Mouse (Mus musculus) stomach, embryonic 15.5 days (tissue): Measurements from ENCODE around the gene Kiss1. TPM values are rescaled to one million over a fixed set of nuclear protein-coding genes. Genes with fewer than 3 reads are reported as not detected.

Experiments used
- ATAC-seq: fragments of 200-750 bp; cut with Nextera tagmentation; 2 replicates; pipeline ENCODE4 v1.8.0; 2017; ENCODE audit warnings: low read depth, moderate number of reproducible peaks, moderate TSS enrichment; ENCODE audit not compliant: insufficient read depth, low FRiP score
- H3K27ac ChIP-seq: fragments of 300-500 bp; sonication (generic); 2 replicates; pipeline ENCODE4 v1.5.1; 2015; ENCODE audit warnings: mild to moderate bottlenecking, inconsistent platforms
- H3K27me3 ChIP-seq: fragments of 300-500 bp; sonication (generic); replicated peaks from 2 replicates; pipeline ENCODE4 v1.6.1; 2015; ENCODE audit warnings: inconsistent platforms
- H3K36me3 ChIP-seq: fragments of 300-500 bp; sonication (generic); 2 replicates; pipeline ENCODE4 v1.6.1; 2015; ENCODE audit warnings: inconsistent platforms
- H3K4me1 ChIP-seq: fragments of 300-500 bp; sonication (generic); 2 replicates; pipeline ENCODE4 v1.6.1; 2015; ENCODE audit warnings: inconsistent platforms
- H3K4me2 ChIP-seq: fragments of 300-500 bp; sonication (generic); 2 replicates; pipeline ENCODE4 v1.6.1; 2015; ENCODE audit warnings: mild to moderate bottlenecking, inconsistent platforms
- H3K4me3 ChIP-seq: fragments of 300-500 bp; sonication (generic); replicated peaks from 2 replicates; pipeline ENCODE4 v1.5.1; 2015; ENCODE audit warnings: inconsistent platforms
- H3K9ac ChIP-seq: fragments of 300-500 bp; sonication (generic); 2 replicates; pipeline ENCODE4 v1.6.1; 2015; ENCODE audit warnings: inconsistent platforms
- H3K9me3 ChIP-seq: fragments of 300-500 bp; sonication (generic); 2 replicates; pipeline ENCODE4 v1.6.1; 2016; ENCODE audit warnings: inconsistent platforms
- WGBS: fragments of 180-500 bp; shearing (Covaris S2); methylation state at CpG from one replicate; pipeline ENCODE4 v1.1.7; 2015; 5-methylcytosine and 5-hydroxymethylcytosine counted together
- polyA plus RNA-seq: library from polyadenylated mRNA; unstranded; fragments of >200 nt; fragmentation: Nextera tagmentation; extraction: Ambion mirVana; gene quantifications from 2 replicates; pipeline ENCODE4 v1.2.1, GENCODE M21; 2015

The Kiss1 gene
- polyA plus RNA-seq, 1 experiment from 2014 or later, result not detected

- Histone ChIP-seq H3K27me3 (peaks cover 14% of the 10 kb centered on the region), H3K27ac (no peak overlapping the region), H3K4me1 (peaks cover 15% of the 10 kb centered on the region), H3K4me3 (peak overlapping the region; percentile 65), H3K9me3 (no peaks in the 10 kb centered on the region), H3K9ac (peak overlapping the region; percentile 65; the same call in 1 of the 2 replicates), H3K4me2 (peak overlapping the region; percentile 99), H3K36me3 (no peaks in the 10 kb centered on the region)
- no peak; the same call in 1 of the 2 replicates for ATAC-seq
- 5% methylated on average over 27 of the region's 27 CpGs for WGBS
These were observed 42.5 kb downstream of the Kiss1 start for GRCm38 (mm10) chr1:133364022-133364630.

DNA sequence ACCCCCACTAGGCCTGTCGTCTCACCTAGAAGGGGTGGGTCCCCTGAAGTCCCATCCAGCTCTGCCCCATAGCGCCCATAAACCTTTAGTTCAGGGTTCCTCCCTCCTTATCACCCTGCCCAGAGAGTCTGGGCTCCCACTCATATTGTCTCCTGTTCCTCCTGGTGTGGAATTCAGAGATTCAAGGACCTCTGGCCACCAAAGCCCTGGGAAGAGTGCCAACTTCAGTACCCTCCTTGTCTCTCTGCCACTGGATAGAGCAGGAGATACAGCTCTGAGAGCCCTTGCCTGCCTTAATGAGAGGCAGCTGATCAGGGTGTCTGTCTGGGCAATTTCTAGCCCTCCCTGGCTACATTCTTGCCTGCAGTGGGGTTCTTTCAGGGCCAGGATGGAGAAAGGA, 43.2 kb downstream of the Kiss1 start:
- Histone ChIP-seq H3K27me3 (peaks cover 14% of the 10 kb centered on the region), H3K36me3 (no peaks in the 10 kb centered on the region), H3K9ac (no peak overlapping the region), H3K4me1 (peaks cover 15% of the 10 kb centered on the region), H3K27ac (no peak overlapping the region), H3K9me3 (no peaks in the 10 kb centered on the region), H3K4me3 (no peak overlapping the region), H3K4me2 (no peak overlapping the region)
- ATAC-seq, result no peak
- WGBS, result 65% methylated on average over 2 of the region's 2 CpGs

DNA sequence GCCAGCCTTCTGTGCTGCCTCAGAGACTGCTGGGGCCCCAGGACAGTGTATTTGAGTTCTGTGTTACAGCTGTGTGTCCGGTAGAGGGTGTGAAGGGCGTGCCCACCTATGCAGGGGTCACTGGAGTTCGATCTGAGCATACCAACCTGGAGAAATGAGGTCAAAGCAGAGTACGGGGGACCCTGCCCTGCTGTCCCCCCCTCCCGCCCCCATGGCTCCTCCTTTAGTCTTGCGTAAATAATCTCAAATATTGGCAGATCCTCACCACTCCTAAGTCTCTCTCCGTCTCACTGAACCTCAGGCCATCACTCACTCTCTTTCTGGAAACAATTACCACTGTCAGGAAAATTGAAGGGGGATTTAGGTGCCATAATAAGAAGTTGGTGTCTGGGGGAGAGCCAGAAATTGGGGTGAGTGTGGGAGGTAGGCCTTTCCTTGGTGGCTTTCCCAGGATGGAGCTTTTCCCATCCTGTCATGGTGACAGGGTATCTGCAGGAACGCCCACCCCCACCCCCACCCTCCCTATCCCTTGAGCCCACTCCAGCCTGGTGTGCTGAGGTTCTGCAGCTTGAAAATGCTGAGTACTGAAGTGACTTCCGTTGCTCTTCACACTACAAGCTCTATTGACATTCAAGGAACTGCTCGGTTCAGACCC, 45.4 kb downstream of the Kiss1 start:
- H3K9ac ChIP-seq, result no peak overlapping the region
- 37% methylated on average over 10 of the region's 10 CpGs for WGBS
- no peak for ATAC-seq

GRCm38 (mm10) chr1:133367606-133368488, 46.2 kb downstream of the Kiss1 start:
- Histone ChIP-seq H3K4me2 (peak overlapping the region; percentile 17; the same call in 1 of the 2 replicates), H3K4me1 (peaks cover 15% of the 10 kb centered on the region), H3K27ac (peak overlapping the region; percentile 41), H3K9me3 (no peaks in the 10 kb centered on the region), H3K9ac (no peak overlapping the region), H3K36me3 (no peaks in the 10 kb centered on the region), H3K27me3 (peaks cover 14% of the 10 kb centered on the region), H3K4me3 (no peak overlapping the region)
- ATAC-seq, result no peak
- WGBS, result 20% methylated on average over 11 of the region's 11 CpGs

More for the DNA sequence above, 45.4 kb downstream of the Kiss1 start:
- Histone ChIP-seq H3K4me1 (peaks cover 15% of the 10 kb centered on the region), H3K4me3 (no peak overlapping the region), H3K36me3 (no peaks in the 10 kb centered on the region), H3K9me3 (no peaks in the 10 kb centered on the region), H3K27me3 (peaks cover 14% of the 10 kb centered on the region), H3K27ac (peak overlapping the region; percentile 41; the same call in 1 of the 2 replicates), H3K4me2 (no peak overlapping the region; the same call in 1 of the 2 replicates)

GRCm38 (mm10) chr1:133368644-133369043, 47.0 kb downstream of the Kiss1 start:
- Histone ChIP-seq H3K27me3 (peaks cover 14% of the 10 kb centered on the region), H3K4me3 (no peak overlapping the region), H3K9me3 (no peaks in the 10 kb centered on the region), H3K4me2 (no peak overlapping the region), H3K9ac (no peak overlapping the region), H3K27ac (no peak overlapping the region), H3K36me3 (no peaks in the 10 kb centered on the region), H3K4me1 (peaks cover 14% of the 10 kb centered on the region)
- no peak for ATAC-seq
- 69% methylated on average over 10 of the region's 10 CpGs for WGBS

GRCm38 (mm10) chr1:133370352-133370751, 48.7 kb downstream of the Kiss1 start:
- WGBS, result 50% methylated on average over 4 of the region's 4 CpGs
- Histone ChIP-seq H3K4me1 (peaks cover 9% of the 10 kb centered on the region), H3K9ac (no peak overlapping the region), H3K4me3 (no peak overlapping the region), H3K4me2 (no peak overlapping the region), H3K9me3 (no peaks in the 10 kb centered on the region), H3K36me3 (no peaks in the 10 kb centered on the region), H3K27ac (peak overlapping the region; percentile 57), H3K27me3 (no peaks in the 10 kb centered on the region)
- no peak for ATAC-seq

DNA sequence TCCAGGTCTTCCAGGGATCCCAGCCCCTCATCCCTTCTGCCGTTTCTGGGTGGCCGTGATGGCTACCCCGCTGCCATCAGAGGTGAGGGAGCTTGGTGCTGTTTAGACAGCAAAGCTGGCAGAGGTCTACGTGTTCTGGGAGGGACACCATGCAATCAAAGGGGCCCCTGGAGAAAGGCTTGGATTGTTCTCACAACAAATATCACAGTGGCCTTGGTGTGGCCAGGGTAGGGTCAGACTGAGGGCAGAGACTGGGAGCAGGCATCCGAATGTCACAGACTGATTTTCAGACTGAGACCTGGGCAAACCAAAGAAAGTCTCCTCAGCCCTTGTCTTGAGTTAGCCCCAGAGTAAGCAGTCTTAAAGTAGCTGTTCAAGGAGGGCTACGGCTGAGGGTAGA, 49.8 kb downstream of the Kiss1 start:
- H3K27ac ChIP-seq, result no peak overlapping the region
- no peaks in the 10 kb centered on the region for H3K9me3 ChIP-seq
- H3K36me3 ChIP-seq, result no peaks in the 10 kb centered on the region
- H3K4me3 ChIP-seq, result no peak overlapping the region
- 72% methylated on average over 6 of the region's 6 CpGs for WGBS
- H3K27me3 ChIP-seq, result no peaks in the 10 kb centered on the region
- no peak overlapping the region for H3K9ac ChIP-seq
- no peak overlapping the region for H3K4me2 ChIP-seq
- no peak for ATAC-seq
- peaks cover 9% of the 10 kb centered on the region for H3K4me1 ChIP-seq

DNA sequence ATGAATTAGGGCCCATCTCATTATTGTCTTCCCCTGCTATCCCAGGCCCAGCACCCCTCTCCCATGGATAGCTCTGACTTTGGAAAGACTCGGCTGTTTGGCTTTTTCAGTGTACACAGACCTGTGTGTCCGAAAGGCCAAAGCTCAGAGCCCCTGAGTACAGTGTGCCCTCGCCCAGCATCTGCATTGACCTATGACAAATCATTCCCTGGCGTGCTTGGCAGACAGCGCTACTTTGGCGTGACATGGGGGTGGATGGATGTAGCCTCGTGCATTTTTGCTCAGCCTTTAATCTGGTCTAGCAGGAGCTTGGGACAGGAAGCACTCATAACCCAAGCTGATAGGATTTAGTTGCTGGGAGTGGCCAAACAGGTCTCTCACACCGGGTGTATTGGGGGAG, 50.4 kb downstream of the Kiss1 start:
- ATAC-seq, result no peak
- Histone ChIP-seq H3K4me1 (peaks cover 9% of the 10 kb centered on the region), H3K4me2 (no peak overlapping the region), H3K27ac (no peak overlapping the region), H3K27me3 (no peaks in the 10 kb centered on the region), H3K36me3 (no peaks in the 10 kb centered on the region), H3K4me3 (no peak overlapping the region), H3K9ac (no peak overlapping the region), H3K9me3 (no peaks in the 10 kb centered on the region)
- WGBS, result 39% methylated on average over 8 of the region's 8 CpGs

DNA sequence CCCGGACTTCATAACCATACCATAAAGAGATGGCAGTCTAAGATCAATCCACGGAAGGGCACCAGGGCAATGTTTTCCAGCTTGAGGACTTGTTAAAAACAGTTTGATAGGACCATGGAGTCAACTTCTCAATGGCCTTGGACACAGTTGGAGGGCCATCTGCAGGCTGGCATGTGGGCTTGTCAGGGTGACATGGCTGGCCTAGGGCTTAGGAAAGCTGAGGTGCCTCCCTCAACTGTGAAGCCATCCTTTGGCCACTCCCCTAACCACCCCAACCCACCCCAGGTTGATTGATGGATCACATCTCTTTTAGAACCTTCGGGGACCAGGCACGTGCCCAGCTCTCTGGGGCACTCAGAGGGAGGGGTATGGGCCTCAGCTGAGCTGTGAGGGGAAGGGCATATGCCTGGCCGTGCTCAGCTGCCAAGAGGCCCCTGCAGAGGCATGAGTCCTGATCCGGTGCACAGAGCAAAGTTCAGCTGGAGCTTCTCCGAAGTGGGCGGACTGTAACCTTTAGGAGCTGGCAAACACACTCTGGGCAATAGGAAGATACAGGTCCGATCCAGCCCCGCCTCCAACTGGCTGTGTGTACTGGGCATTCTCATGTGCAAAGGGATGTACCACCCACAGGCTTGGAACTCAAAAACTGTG, 54.1 kb downstream of the Kiss1 start:
- no peak overlapping the region for H3K4me2 ChIP-seq
- 52% methylated on average over 10 of the region's 10 CpGs for WGBS
- H3K4me1 ChIP-seq, result peaks cover 15% of the 10 kb centered on the region
- no peak overlapping the region for H3K9ac ChIP-seq
- H3K27me3 ChIP-seq, result no peaks in the 10 kb centered on the region
- peak; percentile 32; the same call in 1 of the 2 replicates for ATAC-seq
- no peaks in the 10 kb centered on the region for H3K36me3 ChIP-seq
- H3K9me3 ChIP-seq, result no peaks in the 10 kb centered on the region
- H3K4me3 ChIP-seq, result no peak overlapping the region
- no peak overlapping the region for H3K27ac ChIP-seq

DNA sequence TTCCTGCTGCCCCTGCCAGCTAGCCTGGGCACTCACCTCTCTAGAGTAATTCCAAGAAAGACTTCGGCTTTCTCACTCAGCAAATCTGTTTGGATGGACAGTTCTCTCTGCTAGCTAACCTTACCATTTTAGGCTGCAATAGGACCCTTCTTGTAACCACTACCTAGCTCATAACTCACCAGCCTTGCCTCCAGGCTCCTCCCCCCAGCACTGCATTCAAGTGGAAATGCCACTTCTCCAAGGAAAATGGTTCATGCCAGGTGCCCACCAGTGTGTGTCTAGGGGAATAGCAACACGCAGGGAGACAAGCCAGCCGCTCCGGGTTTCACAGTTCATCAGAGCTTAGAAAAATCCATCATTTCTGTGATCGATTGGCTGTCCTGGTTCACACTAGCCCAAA, 55.9 kb downstream of the Kiss1 start:
- Histone ChIP-seq H3K4me3 (no peak overlapping the region), H3K27ac (no peak overlapping the region), H3K9ac (no peak overlapping the region), H3K4me1 (peaks cover 15% of the 10 kb centered on the region), H3K9me3 (no peaks in the 10 kb centered on the region), H3K36me3 (no peaks in the 10 kb centered on the region), H3K27me3 (no peaks in the 10 kb centered on the region), H3K4me2 (no peak overlapping the region)
- ATAC-seq, result no peak
- 82% methylated on average over 5 of the region's 5 CpGs for WGBS
